Mouse (Mus musculus) T-helper 17 cell (primary cell): ENCODE measurements around the gene 9130213A22Rik.

Source experiments
- in situ Hi-C, 2 experiments: fragments of 300-600 bp; cut with MboI, MseI; formaldehyde crosslinking; loops; 1 replicate in 1 of 2; 2 replicates in 1 of 2; pipeline ENCODE4 v1.15.1; 2025; ENCODE audit warnings: high pct_unique_total_duplicates in 2 of 2

9130213A22Rik gene

GRCm38 (mm10) chr11:69122336-69122951 lies at the start of gene 9130213A22Rik:
TSS of gene 9130213A22Rik (minus strand) at chr11:69122589.
- in situ Hi-C loops = loop anchor here (5.0 to 10.0 kb wide), 2 partner anchors 60 to 268 kb away; no protein-coding TSS in a partner anchor

GRCm38 (mm10) chr11:69171626-69172025 lies 49.2 kb upstream of the 9130213A22Rik start:
- in situ Hi-C loops = no loop called here

GRCm38 (mm10) chr11:69169313-69169712 lies 46.9 kb upstream of the 9130213A22Rik start:
- in situ Hi-C loops = loop anchor here in 1 of 2 experiments (10.0 kb wide), 1 partner anchor 1055 kb away; no protein-coding TSS in a partner anchor

GRCm38 (mm10) chr11:69156800-69157199 lies 34.4 kb upstream of the 9130213A22Rik start, which contains the start of gene Alox12b:
TSS of gene Alox12b (plus strand) at chr11:69156989.
- in situ Hi-C loops = no loop called here

GRCm38 (mm10) chr11:69155351-69155750 lies 33.0 kb upstream of the 9130213A22Rik start:
- in situ Hi-C loops = no loop called here

- in situ Hi-C loops = no loop called here
Observed at GRCm38 (mm10) chr11:69153831-69154230, 31.4 kb upstream of the 9130213A22Rik start.

GRCm38 (mm10) chr11:69151004-69151403 lies 28.6 kb upstream of the 9130213A22Rik start:
- in situ Hi-C loops = no loop called here

- in situ Hi-C loops = no loop called here
Observed at GRCm38 (mm10) chr11:69150444-69150843, 28.1 kb upstream of the 9130213A22Rik start.

- in situ Hi-C loops = no loop called here
Observed at GRCm38 (mm10) chr11:69149728-69150127, 27.3 kb upstream of the 9130213A22Rik start.

GRCm38 (mm10) chr11:69148451-69148960 lies 26.1 kb upstream of the 9130213A22Rik start:
- in situ Hi-C loops = no loop called here

GRCm38 (mm10) chr11:69147546-69147945 lies 25.2 kb upstream of the 9130213A22Rik start:
- in situ Hi-C loops = no loop called here

- in situ Hi-C loops = no loop called here
Observed at GRCm38 (mm10) chr11:69135361-69135760, 13.0 kb upstream of the 9130213A22Rik start.

GRCm38 (mm10) chr11:69134622-69134968 lies 12.2 kb upstream of the 9130213A22Rik start:
- in situ Hi-C loops = no loop called here

- in situ Hi-C loops = no loop called here
Observed at GRCm38 (mm10) chr11:69133923-69134621, 11.7 kb upstream of the 9130213A22Rik start.

GRCm38 (mm10) chr11:69133566-69133922 lies 11.2 kb upstream of the 9130213A22Rik start:
- in situ Hi-C loops = no loop called here

GRCm38 (mm10) chr11:69128426-69129122 lies 6.2 kb upstream of the 9130213A22Rik start:
- in situ Hi-C loops = loop anchor here in 1 of 2 experiments (10.0 kb wide), 1 partner anchor 274 kb away; no protein-coding TSS in a partner anchor

- in situ Hi-C loops = loop anchor here in 1 of 2 experiments (10.0 kb wide), 1 partner anchor 272 kb away; no protein-coding TSS in a partner anchor
Observed at GRCm38 (mm10) chr11:69126706-69127095, 4.3 kb upstream of the 9130213A22Rik start.

GRCm38 (mm10) chr11:69125919-69126705 lies 3.7 kb upstream of the 9130213A22Rik start:
- in situ Hi-C loops = loop anchor here in 1 of 2 experiments (10.0 kb wide), 1 partner anchor 271 kb away; no protein-coding TSS in a partner anchor

GRCm38 (mm10) chr11:69125852-69125918 lies 3.3 kb upstream of the 9130213A22Rik start, which contains the start of gene Aloxe3:
TSS of gene Aloxe3 (plus strand) at chr11:69125896.
- in situ Hi-C loops = loop anchor here in 1 of 2 experiments (10.0 kb wide), 1 partner anchor 271 kb away; no protein-coding TSS in a partner anchor

- in situ Hi-C loops = loop anchor here in 1 of 2 experiments (10.0 kb wide), 1 partner anchor 270 kb away; no protein-coding TSS in a partner anchor
Observed at GRCm38 (mm10) chr11:69125041-69125851, 2.9 kb upstream of the 9130213A22Rik start.

- in situ Hi-C loops = loop anchor here (5.0 to 10.0 kb wide), 2 partner anchors 62 to 270 kb away; no protein-coding TSS in a partner anchor
Observed at GRCm38 (mm10) chr11:69124498-69124847, 2.1 kb upstream of the 9130213A22Rik start.
